Mouse (Mus musculus) thymus, adult 2 months (tissue): Measurements from ENCODE around the gene Slc4a4.

Experiments
- CTCF ChIP-seq: fragments of 200-500 bp; IDR thresholded peaks from 2 replicates; pipeline ENCODE4 v1.5.1; 2012; ENCODE audit warnings: mild to moderate bottlenecking, control low read depth, low read length, moderate library complexity, borderline replicate concordance; ENCODE audit not compliant: control insufficient read depth, poor library complexity, insufficient read depth; ENCODE audit errors: extremely low read depth
- POLR2A ChIP-seq: fragments of 200-500 bp; IDR thresholded peaks from 2 replicates; pipeline ENCODE4 v1.6.1; 2012; ENCODE audit warnings: mild to moderate bottlenecking, low read length, control low read depth, moderate library complexity; ENCODE audit not compliant: control insufficient read depth, poor library complexity, insufficient read depth; ENCODE audit errors: extremely low read depth

DNA sequence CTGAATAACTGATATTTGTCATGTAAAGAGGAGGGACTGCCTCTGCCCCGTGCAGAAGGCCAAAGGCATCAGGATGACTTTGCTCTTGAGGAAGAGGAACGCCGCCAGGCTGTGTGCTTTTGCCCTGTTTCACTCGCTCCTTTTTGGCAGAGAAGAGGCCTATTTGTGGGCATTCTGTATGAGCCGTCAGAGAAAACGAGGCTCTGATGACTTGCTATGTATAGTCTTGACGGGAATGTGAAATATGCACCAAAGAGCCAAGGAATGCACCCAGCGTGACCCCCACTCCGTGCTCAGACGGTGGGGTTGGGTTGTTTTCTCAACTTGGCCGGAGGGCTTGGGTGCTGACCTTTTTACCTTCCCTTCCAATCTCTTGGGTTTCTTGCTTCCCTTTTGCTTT is 44.0 kb downstream of the Slc4a4 start:
- TF ChIP-seq CTCF = no peak
- no peak for TF ChIP-seq POLR2A
